Mouse (Mus musculus) hindbrain, embryonic 10.5 days (tissue): ENCODE data around the gene Gimap8. TPM values are rescaled to one million over a fixed set of nuclear protein-coding genes. Genes with fewer than 3 reads are reported as not detected.

Source experiments
- DNase-seq: peaks from one replicate; pipeline ENCODE4 v3.0.0-alpha.2; 2017; ENCODE audit warnings: low spot score
- H3K27ac ChIP-seq: fragments of 300-500 bp; sonication (generic); 2 replicates; pipeline ENCODE4 v1.5.1; 2016; ENCODE audit warnings: mild to moderate bottlenecking, moderate library complexity
- H3K27me3 ChIP-seq: fragments of 300-500 bp; sonication (generic); 2 replicates; pipeline ENCODE4 v1.6.1; 2016; ENCODE audit warnings: mild to moderate bottlenecking; ENCODE audit not compliant: poor library complexity, insufficient read depth, severe bottlenecking
- H3K36me3 ChIP-seq: fragments of 300-500 bp; sonication (generic); 2 replicates; pipeline ENCODE4 v1.6.1; 2016; ENCODE audit warnings: mild to moderate bottlenecking, moderate library complexity
- H3K4me1 ChIP-seq: fragments of 300-500 bp; sonication (generic); replicated peaks from 2 replicates; pipeline ENCODE4 v1.6.1; 2016; ENCODE audit warnings: mild to moderate bottlenecking
- H3K4me3 ChIP-seq: fragments of 300-500 bp; sonication (generic); 2 replicates; pipeline ENCODE4 v1.5.1; 2016; ENCODE audit warnings: mild to moderate bottlenecking, moderate library complexity
- H3K9me3 ChIP-seq: fragments of 300-500 bp; sonication (generic); 2 replicates; pipeline ENCODE4 v1.6.1; 2016; ENCODE audit warnings: mild to moderate bottlenecking, moderate library complexity
- WGBS: fragments of 180-500 bp; shearing (Covaris S2); methylation state at CpG from one replicate; pipeline ENCODE4 v1.1.7; 2016; 5-methylcytosine and 5-hydroxymethylcytosine counted together
- polyA plus RNA-seq: library from polyadenylated mRNA; unstranded; fragments of >200 nt; fragmentation: Nextera tagmentation; extraction: Ambion mirVana; gene quantifications from 2 replicates; pipeline ENCODE4 v1.2.1, GENCODE M21; 2016

The Gimap8 gene
- polyA plus RNA-seq, 1 experiment from 2014 or later: 0.37 TPM

GRCm38 (mm10) chr6:48642764-48643292 lies 4.2 kb upstream of the Gimap8 start:
- no peak overlapping the region for H3K4me3 ChIP-seq
- no peaks in the 10 kb centered on the region for H3K36me3 ChIP-seq
- DNase-seq: no peak
- H3K27ac ChIP-seq: no peak overlapping the region
- H3K9me3 ChIP-seq: no peaks in the 10 kb centered on the region
- 27% methylated on average over 4 of the region's 4 CpGs for WGBS
- peaks cover 6% of the 10 kb centered on the region; the same call in 1 of the 2 replicates for H3K27me3 ChIP-seq
- peaks cover 5% of the 10 kb centered on the region; the same call in 1 of the 2 replicates for H3K4me1 ChIP-seq

GRCm38 (mm10) chr6:48645660-48646308 lies 1.2 kb upstream of the Gimap8 start:
- DNase-seq: peak; percentile 70
- no peaks in the 10 kb centered on the region for H3K9me3 ChIP-seq
- peaks cover 6% of the 10 kb centered on the region; the same call in 1 of the 2 replicates for H3K27me3 ChIP-seq
- WGBS: 17% methylated on average over 12 of the region's 12 CpGs
- no peaks in the 10 kb centered on the region for H3K4me1 ChIP-seq
- H3K27ac ChIP-seq: no peak overlapping the region
- no peak overlapping the region for H3K4me3 ChIP-seq
- H3K36me3 ChIP-seq: no peaks in the 10 kb centered on the region

- WGBS: 88% methylated on average over 4 of the region's 4 CpGs
- DNase-seq: no peak
- Histone ChIP-seq H3K36me3 (no peaks in the 10 kb centered on the region), H3K27ac (no peak overlapping the region), H3K4me3 (no peak overlapping the region), H3K27me3 (peaks cover 6% of the 10 kb centered on the region; the same call in 1 of the 2 replicates), H3K9me3 (no peaks in the 10 kb centered on the region), H3K4me1 (no peaks in the 10 kb centered on the region)
Observed at GRCm38 (mm10) chr6:48646309-48646690, 734 bp upstream of the Gimap8 start.

GRCm38 (mm10) chr6:48647611-48648010 lies 577 bp downstream of the Gimap8 start:
- no peak for DNase-seq
- Histone ChIP-seq H3K4me3 (no peak overlapping the region), H3K9me3 (no peaks in the 10 kb centered on the region), H3K4me1 (no peaks in the 10 kb centered on the region), H3K27ac (0 out of 2 replicates have a peak overlapping the region, but pooled peaks have one; percentile 29), H3K27me3 (peaks cover 6% of the 10 kb centered on the region; the same call in 1 of the 2 replicates), H3K36me3 (no peaks in the 10 kb centered on the region)
- 93% methylated on average over 2 of the region's 2 CpGs for WGBS

GRCm38 (mm10) chr6:48648779-48649178 lies 1.7 kb downstream of the Gimap8 start:
- H3K36me3 ChIP-seq: no peaks in the 10 kb centered on the region
- no peak overlapping the region for H3K4me3 ChIP-seq
- DNase-seq: no peak
- peaks cover 6% of the 10 kb centered on the region; the same call in 1 of the 2 replicates for H3K27me3 ChIP-seq
- H3K27ac ChIP-seq: no peak overlapping the region
- WGBS: 83% methylated on average over 4 of the region's 4 CpGs
- no peaks in the 10 kb centered on the region for H3K9me3 ChIP-seq
- no peaks in the 10 kb centered on the region for H3K4me1 ChIP-seq

GRCm38 (mm10) chr6:48650041-48650440 lies 3.0 kb downstream of the Gimap8 start:
- DNase-seq: no peak
- no peak overlapping the region for H3K4me3 ChIP-seq
- 88% methylated on average over 9 of the region's 9 CpGs for WGBS
- H3K9me3 ChIP-seq: no peaks in the 10 kb centered on the region
- no peaks in the 10 kb centered on the region for H3K36me3 ChIP-seq
- peaks cover 3% of the 10 kb centered on the region; the same call in 1 of the 2 replicates for H3K27me3 ChIP-seq
- H3K4me1 ChIP-seq: no peaks in the 10 kb centered on the region
- H3K27ac ChIP-seq: no peak overlapping the region

GRCm38 (mm10) chr6:48658721-48659120 lies 11.7 kb downstream of the Gimap8 start:
- 80% methylated on average over 5 of the region's 5 CpGs for WGBS
- no peak for DNase-seq
- Histone ChIP-seq H3K36me3 (no peaks in the 10 kb centered on the region), H3K4me3 (no peak overlapping the region), H3K27ac (no peak overlapping the region), H3K9me3 (no peaks in the 10 kb centered on the region), H3K27me3 (no peaks in the 10 kb centered on the region), H3K4me1 (no peaks in the 10 kb centered on the region)

GRCm38 (mm10) chr6:48664750-48665149 lies 17.7 kb downstream of the Gimap8 start:
- H3K27ac ChIP-seq: no peak overlapping the region
- no peaks in the 10 kb centered on the region for H3K4me1 ChIP-seq
- no peak overlapping the region for H3K4me3 ChIP-seq
- H3K36me3 ChIP-seq: no peaks in the 10 kb centered on the region
- H3K9me3 ChIP-seq: no peaks in the 10 kb centered on the region
- 76% methylated on average over 4 of the region's 4 CpGs for WGBS
- DNase-seq: no peak
- H3K27me3 ChIP-seq: no peaks in the 10 kb centered on the region

GRCm38 (mm10) chr6:48665471-48665870 lies 18.4 kb downstream of the Gimap8 start:
- no peak for DNase-seq
- H3K4me1 ChIP-seq: no peaks in the 10 kb centered on the region
- no peaks in the 10 kb centered on the region for H3K27me3 ChIP-seq
- H3K9me3 ChIP-seq: no peaks in the 10 kb centered on the region
- 89% methylated on average over 9 of the region's 9 CpGs for WGBS
- H3K4me3 ChIP-seq: no peak overlapping the region
- no peak overlapping the region for H3K27ac ChIP-seq
- H3K36me3 ChIP-seq: no peaks in the 10 kb centered on the region

GRCm38 (mm10) chr6:48666159-48666586 lies 19.1 kb downstream of the Gimap8 start:
- DNase-seq: no peak
- H3K27ac ChIP-seq: no peak overlapping the region
- H3K4me1 ChIP-seq: no peaks in the 10 kb centered on the region
- H3K27me3 ChIP-seq: no peaks in the 10 kb centered on the region
- no peaks in the 10 kb centered on the region for H3K36me3 ChIP-seq
- 61% methylated on average over 7 of the region's 7 CpGs for WGBS
- H3K9me3 ChIP-seq: no peaks in the 10 kb centered on the region
- no peak overlapping the region for H3K4me3 ChIP-seq

- Histone ChIP-seq H3K9me3 (no peaks in the 10 kb centered on the region), H3K4me1 (no peaks in the 10 kb centered on the region), H3K27me3 (no peaks in the 10 kb centered on the region), H3K36me3 (no peaks in the 10 kb centered on the region), H3K4me3 (no peak overlapping the region), H3K27ac (no peak overlapping the region)
- no peak for DNase-seq
Observed at GRCm38 (mm10) chr6:48668022-48668421, 21.0 kb downstream of the Gimap8 start.

GRCm38 (mm10) chr6:48669446-48669969 lies 22.5 kb downstream of the Gimap8 start:
- Histone ChIP-seq H3K27ac (no peak overlapping the region), H3K27me3 (no peaks in the 10 kb centered on the region), H3K9me3 (no peaks in the 10 kb centered on the region), H3K36me3 (no peaks in the 10 kb centered on the region), H3K4me3 (no peak overlapping the region), H3K4me1 (no peaks in the 10 kb centered on the region)
- DNase-seq: no peak
- WGBS: 65% methylated on average over 2 of the region's 2 CpGs

- H3K4me1 ChIP-seq: peaks cover 12% of the 10 kb centered on the region
- no peaks in the 10 kb centered on the region for H3K9me3 ChIP-seq
- H3K27me3 ChIP-seq: no peaks in the 10 kb centered on the region
- no peak for DNase-seq
- H3K4me3 ChIP-seq: no peak overlapping the region
- WGBS: 96% methylated on average over 9 of the region's 9 CpGs
- H3K27ac ChIP-seq: no peak overlapping the region
- no peaks in the 10 kb centered on the region for H3K36me3 ChIP-seq
Observed at GRCm38 (mm10) chr6:48674291-48675058, 27.4 kb downstream of the Gimap8 start.
